Comparison of ENCODE assay signal across 10 mouse cellular contexts in genomic region chr13:28531534-28531999, GRCm38 (mm10).
DNase-seq lines count a peak whose midpoint lies in the region; ATAC-seq and TF ChIP-seq lines count a peak whose summit lies in the region.
"Had no signal": no experiment of that assay in that cellular context is flagged by ENCODE, and none has a peak within 500 bp of the region (broad histone marks: within the 10 kb centered on the region; RNA-seq: fewer than 3 reads in every experiment).

No protein-coding gene starts in this region.

- H3K4me3 ChIP-seq in gastrocnemius, adult 2 months, result no peak overlapping the region
- H3K4me3 ChIP-seq in neural tube, embryonic 15.5 days (replicated peaks), result no peak overlapping the region
- H3K4me3 ChIP-seq: megakaryocyte, embryonic 14.5 days had no signal

- peaks cover 15% of the 10 kb centered on the region for H3K4me1 ChIP-seq in neural tube, embryonic 15.5 days
- H3K4me1 ChIP-seq: megakaryocyte, embryonic 14.5 days had no signal

- no peak for DNase-seq in gastrocnemius, adult 2 months
- no peak for DNase-seq in gastrocnemius, adult 18-20 months (ENCODE audit: low spot score)
- DNase-seq in thymus, postnatal 4 days, result peak; percentile 1
- DNase-seq in thymus, postnatal 0 days (ENCODE audit: low spot score), result no peak
- DNase-seq in kidney, postnatal 10 days, result peak; percentile 28
- no peak for DNase-seq in right cerebral cortex, adult 2 months (ENCODE audit: low spot score in 2 of 2)
- DNase-seq: thymus, adult 18-20 months had no signal

- H3K4me2 ChIP-seq in neural tube, embryonic 15.5 days, result no peak overlapping the region

- no peak for TF ChIP-seq CTCF in gastrocnemius, adult 2 months (IDR thresholded peaks at IDR 0.05)

- no peak overlapping the region for H3K9ac ChIP-seq in neural tube, embryonic 15.5 days (replicated peaks)

- H3K27ac ChIP-seq in gastrocnemius, adult 2 months, result 0 out of 2 replicates have a peak overlapping the region, but pooled peaks have one; percentile 28
- H3K27ac ChIP-seq in neural tube, embryonic 15.5 days (replicated peaks), result peak overlapping the region; percentile 58; the same call in 1 of the 2 replicates

- H3K9me3 ChIP-seq in neural tube, embryonic 15.5 days (replicated peaks), result no peaks in the 10 kb centered on the region

- no peak for ATAC-seq in neural tube, embryonic 15.5 days (ENCODE audit: low FRiP score)
- no peak for ATAC-seq in erythroblast, adult 5-6 weeks (replicated peaks; ENCODE audit: low FRiP score, poor library complexity, severe bottlenecking)

- 85% methylated on average over 5 of the region's 5 CpGs for WGBS in neural tube, embryonic 15.5 days

- no peaks in the 10 kb centered on the region for H3K36me3 ChIP-seq in neural tube, embryonic 15.5 days

- no peaks in the 10 kb centered on the region for H3K27me3 ChIP-seq in neural tube, embryonic 15.5 days (replicated peaks)
- H3K27me3 ChIP-seq: megakaryocyte, embryonic 14.5 days had no signal

- intact Hi-C loops in gastrocnemius, adult 2 months (cut with DNase I), result loop anchor here (10.0 kb wide), 1 partner anchor 423 kb away; the partner anchor contains the start of gene Sox4

Comparison
In these comparisons a context has a peak if more than half of its experiments do, and no peak if none do; other contexts are left out.
1. DNase-seq: peak in thymus, postnatal 4 days (single experiment) and kidney, postnatal 10 days (single experiment); none in gastrocnemius, adult 2 months (single experiment), gastrocnemius, adult 18-20 months (single experiment), thymus, postnatal 0 days (single experiment) and right cerebral cortex, adult 2 months (0 of 2).